Mouse (Mus musculus) kidney, adult 2 months (tissue): ENCODE results near the gene Xiap. TPM values are rescaled to one million over a fixed set of nuclear protein-coding genes. Genes with fewer than 3 reads are reported as not detected.
A peak's percentile ranks its signal among the peaks of the same experiment; 100 is the strongest.

ENCODE experiments used
- DNase-seq: peaks from one replicate; pipeline ENCODE4 v3.0.0; 2021
- H3K27ac ChIP-seq: fragments of 200-500 bp; 2 replicates; pipeline ENCODE4 v1.5.1; 2012; ENCODE audit warnings: low read depth, low read length, control low read depth, inconsistent platforms; ENCODE audit not compliant: insufficient read depth
- H3K27me3 ChIP-seq: fragments of 200-500 bp; replicated peaks from 2 replicates; pipeline ENCODE4 v1.6.1; 2012; ENCODE audit warnings: mild to moderate bottlenecking, moderate library complexity, low read length, inconsistent platforms; ENCODE audit not compliant: control insufficient read depth, insufficient read depth
- H3K36me3 ChIP-seq: fragments of 200-500 bp; 2 replicates; pipeline ENCODE4 v1.6.1; 2012; ENCODE audit warnings: mild to moderate bottlenecking, moderate library complexity, low read length, inconsistent platforms; ENCODE audit not compliant: control insufficient read depth, insufficient read depth
- H3K4me1 ChIP-seq: fragments of 200-500 bp; 2 replicates; pipeline ENCODE4 v1.6.1; 2011; ENCODE audit warnings: low read length; ENCODE audit not compliant: control insufficient read depth, insufficient read depth
- H3K4me3 ChIP-seq: fragments of 200-500 bp; 2 replicates; pipeline ENCODE4 v1.5.1; 2011; ENCODE audit warnings: mild to moderate bottlenecking, low read depth, low read length, control low read depth; ENCODE audit not compliant: insufficient read depth
- CTCF ChIP-seq: fragments of 200-500 bp; conservative IDR thresholded peaks from 2 replicates; pipeline ENCODE4 v1.5.1; 2011; ENCODE audit warnings: low read depth, mild to moderate bottlenecking, control low read depth, low read length, moderate library complexity, mixed read lengths; ENCODE audit not compliant: insufficient read depth, insufficient read length
- POLR2A ChIP-seq: fragments of 200-500 bp; IDR thresholded peaks from one replicate; pipeline ENCODE4 v1.6.1; 2011; ENCODE audit warnings: low read depth, low read length, control low read depth
- WGBS: fragments of 180-500 bp; shearing (Covaris S2); methylation state at CpG from one replicate; pipeline ENCODE4 v1.1.7; 2018; 5-methylcytosine and 5-hydroxymethylcytosine counted together
- polyA plus RNA-seq: library from polyadenylated mRNA; depleted of rRNA; stranded (reverse); fragments of >200 nt; gene quantifications from 2 replicates; pipeline ENCODE4 v1.2.3, GENCODE M21; 2012

Gene Xiap
- polyA plus RNA-seq, 1 experiment = 10.5 TPM

- H3K4me1 ChIP-seq = no peaks in the 10 kb centered on the region; the same call in 1 of the 2 replicates
- WGBS = 44% methylated on average over 6 of the region's 6 CpGs
- no peak overlapping the region for H3K27ac ChIP-seq
- no peak for TF ChIP-seq CTCF
- no peak for TF ChIP-seq POLR2A
- H3K36me3 ChIP-seq = peaks cover 2% of the 10 kb centered on the region
- peak; percentile 24 for DNase-seq
- no peak overlapping the region for H3K4me3 ChIP-seq
- H3K27me3 ChIP-seq = no peaks in the 10 kb centered on the region
Measured at GRCm38 (mm10) chrX:42107137-42107536, 47.7 kb downstream of the Xiap start.

- no peaks in the 10 kb centered on the region for H3K27me3 ChIP-seq
- H3K4me3 ChIP-seq = no peak overlapping the region
- 42% methylated on average over 1 of the region's 1 CpGs for WGBS
- H3K36me3 ChIP-seq = peaks cover 2% of the 10 kb centered on the region
- no peaks in the 10 kb centered on the region; the same call in 1 of the 2 replicates for H3K4me1 ChIP-seq
- peak overlapping the region; percentile 38; the same call in 1 of the 2 replicates for H3K27ac ChIP-seq
- TF ChIP-seq POLR2A = no peak
- TF ChIP-seq CTCF = no peak
- no peak for DNase-seq
Measured at GRCm38 (mm10) chrX:42110585-42110984, 51.1 kb downstream of the Xiap start.

- no peak overlapping the region for H3K27ac ChIP-seq
- no peaks in the 10 kb centered on the region for H3K27me3 ChIP-seq
- no peaks in the 10 kb centered on the region for H3K36me3 ChIP-seq
- no peak for TF ChIP-seq CTCF
- TF ChIP-seq POLR2A = no peak
- no peaks in the 10 kb centered on the region for H3K4me1 ChIP-seq
- H3K4me3 ChIP-seq = no peak overlapping the region
- DNase-seq = no peak
- 75% methylated on average over 6 of the region's 6 CpGs for WGBS
Measured at GRCm38 (mm10) chrX:42119442-42120048, 60.1 kb downstream of the Xiap start.

- H3K36me3 ChIP-seq = no peaks in the 10 kb centered on the region
- DNase-seq = no peak
- no peaks in the 10 kb centered on the region for H3K4me1 ChIP-seq
- H3K27me3 ChIP-seq = no peaks in the 10 kb centered on the region
- 73% methylated on average over 5 of the region's 5 CpGs for WGBS
- TF ChIP-seq POLR2A (no peak), CTCF (no peak)
- no peak overlapping the region for H3K4me3 ChIP-seq
- H3K27ac ChIP-seq = no peak overlapping the region
Measured at GRCm38 (mm10) chrX:42124963-42125697, 65.7 kb downstream of the Xiap start.

- Histone ChIP-seq H3K36me3 (no peaks in the 10 kb centered on the region), H3K27ac (no peak overlapping the region), H3K4me3 (no peak overlapping the region), H3K27me3 (no peaks in the 10 kb centered on the region), H3K4me1 (no peaks in the 10 kb centered on the region)
- WGBS = 36% methylated on average over 9 of the region's 9 CpGs
- TF ChIP-seq POLR2A (no peak), CTCF (no peak)
- DNase-seq = peak; percentile 2
Measured at GRCm38 (mm10) chrX:42139882-42140281, 80.4 kb downstream of the Xiap start.

- 90% methylated on average over 3 of the region's 3 CpGs for WGBS
Measured at GRCm38 (mm10) chrX:42142620-42143019, 83.1 kb downstream of the Xiap start.

GRCm38 (mm10) chrX:42143991-42144390 is 84.5 kb downstream of the Xiap start:
- WGBS = 80% methylated on average over 4 of the region's 4 CpGs

More at GRCm38 (mm10) chrX:42142620-42143019, 83.1 kb downstream of the Xiap start:
- Histone ChIP-seq H3K36me3 (no peaks in the 10 kb centered on the region), H3K27me3 (no peaks in the 10 kb centered on the region), H3K27ac (no peak overlapping the region), H3K4me1 (no peaks in the 10 kb centered on the region), H3K4me3 (no peak overlapping the region)
- TF ChIP-seq POLR2A = no peak
- TF ChIP-seq CTCF = no peak
- no peak for DNase-seq

GRCm38 (mm10) chrX:42148016-42148451 is 88.6 kb downstream of the Xiap start:
- 17% methylated on average over 5 of the region's 5 CpGs for WGBS
- Histone ChIP-seq H3K27me3 (no peaks in the 10 kb centered on the region), H3K36me3 (no peaks in the 10 kb centered on the region), H3K4me1 (no peaks in the 10 kb centered on the region; the same call in 1 of the 2 replicates), H3K27ac (peak overlapping the region; percentile 84; the same call in 1 of the 2 replicates), H3K4me3 (no peak overlapping the region)
- peak; percentile 72 for DNase-seq
- no peak for TF ChIP-seq POLR2A
- no peak for TF ChIP-seq CTCF

More at GRCm38 (mm10) chrX:42143991-42144390, 84.5 kb downstream of the Xiap start:
- TF ChIP-seq CTCF = no peak
- no peak for DNase-seq
- Histone ChIP-seq H3K27ac (no peak overlapping the region), H3K36me3 (no peaks in the 10 kb centered on the region), H3K4me3 (no peak overlapping the region), H3K4me1 (no peaks in the 10 kb centered on the region; the same call in 1 of the 2 replicates), H3K27me3 (no peaks in the 10 kb centered on the region)
